Mouse (Mus musculus) liver, embryonic 16.5 days (tissue): ENCODE measurements around the gene Olfr160. TPM values are rescaled to one million over a fixed set of nuclear protein-coding genes. Genes with fewer than 3 reads are reported as not detected.

Experiments used
- ATAC-seq: fragments of 200-750 bp; cut with Nextera tagmentation; 2 replicates; pipeline ENCODE4 v1.8.0; 2017; ENCODE audit warnings: low read depth, mild to moderate bottlenecking, moderate number of reproducible peaks, moderate library complexity
- H3K27ac ChIP-seq: fragments of 300-500 bp; sonication (generic); 2 replicates; pipeline ENCODE4 v1.5.1; 2014; ENCODE audit warnings: mild to moderate bottlenecking, low read length
- H3K27me3 ChIP-seq: fragments of 300-500 bp; sonication (generic); 2 replicates; pipeline ENCODE4 v1.6.1; 2014; ENCODE audit warnings: low read depth, low read length, mixed read lengths; ENCODE audit not compliant: control insufficient read depth, insufficient read depth
- H3K36me3 ChIP-seq: fragments of 300-500 bp; sonication (generic); 2 replicates; pipeline ENCODE4 v1.6.1; 2014; ENCODE audit warnings: mild to moderate bottlenecking; ENCODE audit not compliant: control insufficient read depth, insufficient read depth
- H3K4me1 ChIP-seq: fragments of 300-500 bp; sonication (generic); 2 replicates; pipeline ENCODE4 v1.6.1; 2014; ENCODE audit warnings: low read depth, low read length, mixed read lengths; ENCODE audit not compliant: control insufficient read depth
- H3K4me2 ChIP-seq: fragments of 300-500 bp; sonication (generic); 2 replicates; pipeline ENCODE4 v1.6.1; 2014; ENCODE audit warnings: low read depth, low read length, mixed read lengths
- H3K4me3 ChIP-seq: fragments of 300-500 bp; sonication (generic); 2 replicates; pipeline ENCODE4 v1.5.1; 2014; ENCODE audit warnings: low read depth, mild to moderate bottlenecking, low read length
- H3K9ac ChIP-seq: fragments of 300-500 bp; sonication (generic); 2 replicates; pipeline ENCODE4 v1.6.1; 2014; ENCODE audit warnings: low read depth, low read length
- H3K9me3 ChIP-seq: fragments of 300-500 bp; sonication (generic); replicated peaks from 2 replicates; pipeline ENCODE4 v1.6.1; 2016; ENCODE audit warnings: low read length; ENCODE audit not compliant: control insufficient read depth
- WGBS: fragments of 180-500 bp; shearing (Covaris S2); extraction: QIAGEN DNeasy Blood & Tissue Kit; methylation state at CpG from one replicate; pipeline ENCODE4 v1.1.7; 2014; ENCODE audit not compliant: insufficient replicate concordance; 5-methylcytosine and 5-hydroxymethylcytosine counted together
- polyA plus RNA-seq: library from polyadenylated mRNA; unstranded; fragments of >200 nt; fragmentation: Nextera tagmentation; extraction: Ambion mirVana; gene quantifications from 2 replicates; pipeline ENCODE4 v1.2.1, GENCODE M21; 2015

Olfr160 gene
- polyA plus RNA-seq, result not detected in 2 replicates

GRCm38 (mm10) chr9:37716150-37716549 is at the start of gene Olfr160:
TSS of gene Olfr160 (minus strand) at chr9:37716250.
- Histone ChIP-seq H3K27me3 (no peaks in the 10 kb centered on the region), H3K27ac (no peak within 1 kb of the TSS), H3K9me3 (no peaks in the 10 kb centered on the region), H3K4me3 (no peak within 1 kb of the TSS), H3K4me2 (no peak within 1 kb of the TSS), H3K36me3 (no peaks in the 10 kb centered on the region), H3K4me1 (no peaks in the 10 kb centered on the region), H3K9ac (no peak within 1 kb of the TSS)
- WGBS, result 60% methylated on average over 1 of the region's 1 CpGs
- no peak for ATAC-seq

GRCm38 (mm10) chr9:37762541-37762940 is 46.5 kb upstream of the Olfr160 start:
- Histone ChIP-seq H3K27ac (no peak overlapping the region), H3K9me3 (no peaks in the 10 kb centered on the region), H3K4me3 (no peak overlapping the region), H3K9ac (no peak overlapping the region), H3K4me2 (no peak overlapping the region), H3K4me1 (no peaks in the 10 kb centered on the region), H3K36me3 (no peaks in the 10 kb centered on the region), H3K27me3 (no peaks in the 10 kb centered on the region)
- 28% methylated on average over 2 of the region's 2 CpGs for WGBS
- ATAC-seq, result no peak

- no peak overlapping the region for H3K9ac ChIP-seq
- no peak for ATAC-seq
- H3K4me3 ChIP-seq, result no peak overlapping the region
- no peak overlapping the region for H3K4me2 ChIP-seq
- H3K4me1 ChIP-seq, result no peaks in the 10 kb centered on the region
- H3K27me3 ChIP-seq, result no peaks in the 10 kb centered on the region
- no peak overlapping the region for H3K27ac ChIP-seq
- H3K9me3 ChIP-seq, result no peaks in the 10 kb centered on the region
- WGBS, result 53% methylated on average over 2 of the region's 2 CpGs
- no peaks in the 10 kb centered on the region for H3K36me3 ChIP-seq
Observed at GRCm38 (mm10) chr9:37761728-37762127, 45.7 kb upstream of the Olfr160 start.

GRCm38 (mm10) chr9:37752006-37752405 is 36.0 kb upstream of the Olfr160 start:
- ATAC-seq, result no peak
- H3K4me3 ChIP-seq, result no peak overlapping the region
- no peak overlapping the region for H3K4me2 ChIP-seq
- whole genome bisulfite sequencing, result 52% methylated on average over 4 of the region's 4 CpGs
- no peaks in the 10 kb centered on the region for H3K36me3 ChIP-seq
- no peaks in the 10 kb centered on the region for H3K27me3 ChIP-seq
- no peaks in the 10 kb centered on the region for H3K9me3 ChIP-seq
- no peaks in the 10 kb centered on the region for H3K4me1 ChIP-seq
- H3K9ac ChIP-seq, result no peak overlapping the region
- H3K27ac ChIP-seq, result no peak overlapping the region

GRCm38 (mm10) chr9:37751467-37751866 is 35.4 kb upstream of the Olfr160 start:
- H3K9ac ChIP-seq, result no peak overlapping the region
- H3K4me3 ChIP-seq, result no peak overlapping the region
- H3K4me1 ChIP-seq, result no peaks in the 10 kb centered on the region
- no peak overlapping the region for H3K27ac ChIP-seq
- ATAC-seq, result no peak
- H3K27me3 ChIP-seq, result no peaks in the 10 kb centered on the region
- 59% methylated on average over 2 of the region's 2 CpGs for WGBS
- H3K36me3 ChIP-seq, result no peaks in the 10 kb centered on the region
- H3K4me2 ChIP-seq, result no peak overlapping the region
- no peaks in the 10 kb centered on the region for H3K9me3 ChIP-seq

GRCm38 (mm10) chr9:37750319-37751075 is 34.4 kb upstream of the Olfr160 start:
- Histone ChIP-seq H3K9me3 (no peaks in the 10 kb centered on the region), H3K4me3 (no peak overlapping the region), H3K4me2 (no peak overlapping the region), H3K36me3 (no peaks in the 10 kb centered on the region), H3K4me1 (no peaks in the 10 kb centered on the region), H3K27ac (no peak overlapping the region), H3K27me3 (no peaks in the 10 kb centered on the region), H3K9ac (no peak overlapping the region)
- ATAC-seq, result no peak
- WGBS, result 42% methylated on average over 7 of the region's 7 CpGs

- no peaks in the 10 kb centered on the region for H3K27me3 ChIP-seq
- H3K4me1 ChIP-seq, result no peaks in the 10 kb centered on the region
- no peak within 1 kb of the TSS for H3K27ac ChIP-seq
- no peak within 1 kb of the TSS for H3K4me2 ChIP-seq
- no peaks in the 10 kb centered on the region for H3K36me3 ChIP-seq
- no peak for ATAC-seq
- H3K9me3 ChIP-seq, result no peaks in the 10 kb centered on the region
- H3K4me3 ChIP-seq, result no peak within 1 kb of the TSS
- no peak within 1 kb of the TSS for H3K9ac ChIP-seq
Observed at GRCm38 (mm10) chr9:37744806-37745205, 28.8 kb upstream of the Olfr160 start, which contains the start of gene Olfr874. TSS of gene Olfr874 (plus strand) at chr9:37745106.

GRCm38 (mm10) chr9:37734310-37734709 is 18.3 kb upstream of the Olfr160 start:
- H3K9me3 ChIP-seq, result no peaks in the 10 kb centered on the region
- no peak overlapping the region for H3K27ac ChIP-seq
- H3K9ac ChIP-seq, result no peak overlapping the region
- no peaks in the 10 kb centered on the region for H3K36me3 ChIP-seq
- ATAC-seq, result no peak
- H3K27me3 ChIP-seq, result no peaks in the 10 kb centered on the region
- H3K4me3 ChIP-seq, result no peak overlapping the region
- H3K4me1 ChIP-seq, result no peaks in the 10 kb centered on the region
- WGBS, result 79% methylated on average over 1 of the region's 1 CpGs
- no peak overlapping the region for H3K4me2 ChIP-seq

- Histone ChIP-seq H3K9me3 (no peaks in the 10 kb centered on the region), H3K4me2 (no peak overlapping the region), H3K36me3 (no peaks in the 10 kb centered on the region), H3K9ac (no peak overlapping the region), H3K4me3 (no peak overlapping the region), H3K27ac (no peak overlapping the region), H3K27me3 (no peaks in the 10 kb centered on the region), H3K4me1 (no peaks in the 10 kb centered on the region)
- ATAC-seq, result no peak
- WGBS, result 45% methylated on average over 5 of the region's 5 CpGs
Observed at GRCm38 (mm10) chr9:37689970-37690686, 25.9 kb downstream of the Olfr160 start.
